Mouse (Mus musculus): ENCODE results near the gene Col5a1.

- TF ChIP-seq MAX (IDR thresholded peaks at IDR 0.05; ENCODE audit: low read depth): no peak
- no peak for TF ChIP-seq POLR2AphosphoS2 (IDR thresholded peaks at IDR 0.05; ENCODE audit: insufficient read length, low read depth)
- no peak for TF ChIP-seq MYOG (IDR thresholded peaks at IDR 0.05; ENCODE audit: control insufficient read depth in 1 of 3, insufficient read depth in 1 of 3, insufficient read length in 2 of 3, low read depth in 2 of 3)
- no peak for TF ChIP-seq POLR2A (IDR thresholded peaks at IDR 0.05; ENCODE audit: insufficient read length, low read depth)
- no peak for TF ChIP-seq E2F4 (IDR thresholded peaks at IDR 0.05; ENCODE audit: insufficient read depth)
- no peak for TF ChIP-seq USF1 (IDR thresholded peaks at IDR 0.05; ENCODE audit: low read depth)
- no peak for TF ChIP-seq CEBPB (IDR thresholded peaks at IDR 0.05; ENCODE audit: insufficient read depth, poor library complexity, severe bottlenecking)
Measured at GRCm38 (mm10) chr2:27870586-27870985, 15.6 kb upstream of the Col5a1 start.

All from myocyte (in vitro differentiated cells).